8 mouse cellular contexts compared by ENCODE assay signal in the genomic region with DNA sequence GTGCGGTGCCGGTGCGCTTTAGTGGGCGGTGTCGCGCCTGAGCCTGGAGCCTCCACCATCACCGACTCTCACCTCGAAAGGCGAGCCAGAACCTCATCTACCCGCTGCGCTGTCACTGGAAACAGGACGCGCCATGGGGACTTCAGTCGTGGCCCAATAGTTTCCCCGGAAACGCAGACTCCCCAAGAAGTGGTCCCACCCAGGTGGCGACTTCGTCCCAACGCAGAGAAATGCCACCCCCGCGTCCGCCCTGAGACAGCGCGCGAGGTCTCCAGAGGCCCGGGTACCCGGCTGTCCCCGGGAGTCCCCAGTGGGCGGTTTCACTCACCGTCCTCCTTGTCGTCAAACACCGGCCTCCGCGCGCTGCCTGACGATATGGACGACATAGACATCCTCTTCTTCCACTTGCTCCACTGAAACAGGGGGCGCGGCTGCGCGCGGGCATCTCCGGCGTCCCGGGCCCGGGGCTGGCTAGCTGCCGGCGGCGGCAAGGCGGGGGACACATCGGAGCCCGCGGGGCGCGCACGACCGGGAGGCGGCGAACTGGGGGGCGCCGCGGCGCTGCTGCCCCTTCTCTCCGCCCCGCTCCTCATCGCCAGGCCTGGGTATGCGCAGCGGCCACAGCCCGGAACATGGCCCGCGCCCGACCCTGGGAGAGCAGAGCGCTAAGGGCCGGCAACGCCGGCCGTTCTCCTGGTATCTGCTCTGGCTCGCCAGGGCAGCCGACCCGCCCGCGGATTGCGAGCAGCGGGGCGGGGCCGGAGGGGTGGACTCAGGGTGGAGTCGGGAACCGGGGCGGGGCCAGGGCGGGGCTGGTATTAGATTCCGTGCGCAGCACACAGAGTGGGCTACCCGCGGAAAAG. TPM values are rescaled to one million over a fixed set of nuclear protein-coding genes. Genes with fewer than 3 reads are reported as not detected.
DNase-seq lines count a peak whose midpoint lies in the region; ATAC-seq and TF ChIP-seq lines count a peak whose summit lies in the region.

No protein-coding gene starts in this region.

- no peaks in the 10 kb centered on the region for H3K9me3 ChIP-seq in forebrain, postnatal 0 days (ENCODE audit: low read length)
- no peaks in the 10 kb centered on the region for H3K9me3 ChIP-seq in lung, embryonic 15.5 days

- TF ChIP-seq CTCF in forebrain, postnatal 0 days (IDR thresholded peaks at IDR 0.05; ENCODE audit: low read depth) = no peak

- 0 out of 2 replicates have a peak overlapping the region, but pooled peaks have one; percentile 23 for H3K27ac ChIP-seq in forebrain, postnatal 0 days (ENCODE audit: low read depth, low read length)
- no peak overlapping the region for H3K27ac ChIP-seq in lung, embryonic 15.5 days

- ATAC-seq in forebrain, postnatal 0 days = peak; percentile 89
- peak; percentile 97 for ATAC-seq in lung, embryonic 15.5 days (ENCODE audit: borderline replicate concordance, extremely low read depth, low FRiP score, low TSS enrichment)

- peak overlapping the region; percentile 67 for H3K4me3 ChIP-seq in forebrain, postnatal 0 days (ENCODE audit: low read depth, low read length)
- peak overlapping the region; percentile 78 for H3K4me3 ChIP-seq in lung, embryonic 15.5 days

- intact Hi-C loops in heart, postnatal 36 days (cut with DNase I) = loop anchor here (5.0 kb wide), 1 partner anchor 41 kb away; no protein-coding TSS in a partner anchor

- H3K4me1 ChIP-seq in forebrain, postnatal 0 days (ENCODE audit: insufficient read depth) = peaks cover 13% of the 10 kb centered on the region
- H3K4me1 ChIP-seq in lung, embryonic 15.5 days = peaks cover 6% of the 10 kb centered on the region; the same call in 1 of the 2 replicates

- H3K36me3 ChIP-seq in forebrain, postnatal 0 days (ENCODE audit: insufficient read depth) = no peaks in the 10 kb centered on the region
- no peaks in the 10 kb centered on the region for H3K36me3 ChIP-seq in lung, embryonic 15.5 days

- peak; percentile 91 for DNase-seq in MN1 (ENCODE audit: low spot score)
- peak; percentile 75 to 78 for DNase-seq in cerebellum, adult 18-20 months
- DNase-seq in forebrain, postnatal 0 days = peak; percentile 59
- peak; percentile 72 to 77 for DNase-seq in heart, postnatal 36 days
- peak; percentile 58 to 80 for DNase-seq in layer of hippocampus, adult 18-20 months (ENCODE audit: low spot score in 2 of 2)
- DNase-seq in ovary, adult 18-20 months (ENCODE audit: low spot score) = peak; percentile 71
- DNase-seq in thymus, postnatal 4 days = peak; percentile 52

- peak overlapping the region; percentile 65 for H3K9ac ChIP-seq in forebrain, postnatal 0 days
- H3K9ac ChIP-seq in lung, embryonic 15.5 days = peak overlapping the region; percentile 48

- 0 out of 2 replicates have a peak, but pooled peaks cover 3% of the 10 kb centered on the region for H3K27me3 ChIP-seq in forebrain, postnatal 0 days (ENCODE audit: insufficient read depth, low read length)
- peaks cover 40% of the 10 kb centered on the region for H3K27me3 ChIP-seq in lung, embryonic 15.5 days

- under 1% methylated on average over 89 of the region's 94 CpGs for WGBS in forebrain, postnatal 0 days
- under 1% methylated on average over 89 of the region's 94 CpGs for WGBS in lung, embryonic 15.5 days

- peak overlapping the region; percentile 81 for H3K4me2 ChIP-seq in forebrain, postnatal 0 days (ENCODE audit: low read depth)
- peak overlapping the region; percentile 100 for H3K4me2 ChIP-seq in lung, embryonic 15.5 days

RNA-seq across cellular contexts. Expression of a gene that starts 24.8 kb away (rescaled TPM):
- 2.5 and 8.1 TPM in 2 replicates for total RNA-seq in forebrain, postnatal 0 days (2014; rRNA removed)
- 4.2 and 5.1 TPM in 2 replicates for polyA plus RNA-seq in forebrain, postnatal 0 days (2015; fragmentation: Nextera tagmentation; extraction: Ambion mirVana)
- total RNA-seq in heart, postnatal 36 days (2021) = 10 to 100 TPM; 17.0 to 22.3 TPM
- total RNA-seq in layer of hippocampus, adult 18-20 months (2021) = 1 to 10 TPM; 6.1 to 6.4 TPM
- polyA plus RNA-seq in lung, embryonic 15.5 days (2015; fragmentation: Nextera tagmentation; extraction: Ambion mirVana) = 2.6 and 3.1 TPM in 2 replicates

RNA-seq across cellular contexts. Expression of a gene that starts 25.1 kb away (rescaled TPM):
- total RNA-seq in forebrain, postnatal 0 days (2014; rRNA removed) = 26.3 and 30.7 TPM in 2 replicates
- polyA plus RNA-seq in forebrain, postnatal 0 days (2015; fragmentation: Nextera tagmentation; extraction: Ambion mirVana) = 1.7 and 2.8 TPM in 2 replicates
- under 1 TPM; 0.60 to 0.86 TPM for total RNA-seq in heart, postnatal 36 days (2021)
- 100 to 1,000 TPM; 103 to 116 TPM for total RNA-seq in layer of hippocampus, adult 18-20 months (2021)
- polyA plus RNA-seq in lung, embryonic 15.5 days (2015; fragmentation: Nextera tagmentation; extraction: Ambion mirVana) = 0.22 TPM in 1 of 2 replicates, not detected in the other

Comparison
In these comparisons a context has a peak if more than half of its experiments do, and no peak if none do; other contexts are left out.
1. RNA of a gene that starts 25.1 kb away (total RNA-seq): 103 to 116 TPM in layer of hippocampus, adult 18-20 months and 26.3 to 30.7 TPM in forebrain, postnatal 0 days; 0.60 to 0.86 TPM in heart, postnatal 36 days; every median in the first group is over 10 times any median in the second.
2. Peak in every context shown above with its lines, with median percentiles within 50 percentile points of each other: DNase-seq.